Mouse (Mus musculus): ENCODE measurements at regions not wholly inside any gene's neighbourhood (a gene's known extent, or its start where the extent isn't known, plus 50 kb on each side); places are given as distances from the start of the nearest gene placed in this dataset.

- TF ChIP-seq CTCF (IDR thresholded peaks at IDR 0.05; ENCODE audit: borderline replicate concordance, insufficient read depth, low read depth, low read length), result no peak
- no peak for TF ChIP-seq POLR2A (IDR thresholded peaks at IDR 0.05; ENCODE audit: borderline replicate concordance, insufficient read depth, low read length)
These were observed 374.0 kb upstream of the Trib2 start for GRCm38 (mm10) chr12:16190706-16191105.
